Mouse (Mus musculus) embryonic facial prominence, embryonic 10.5 days (tissue): Measurements from ENCODE around the gene Syn1. TPM values are rescaled to one million over a fixed set of nuclear protein-coding genes. Genes with fewer than 3 reads are reported as not detected.

Experiments
- DNase-seq: peaks from one replicate; pipeline ENCODE4 v3.0.0-alpha.2; 2017; ENCODE audit warnings: low spot score
- H3K27ac ChIP-seq: fragments of 300-500 bp; sonication (generic); replicated peaks from 2 replicates; pipeline ENCODE4 v1.5.1; 2016; ENCODE audit warnings: mild to moderate bottlenecking
- H3K27me3 ChIP-seq: fragments of 300-500 bp; sonication (generic); replicated peaks from 2 replicates; pipeline ENCODE4 v1.6.1; 2016; ENCODE audit warnings: low read depth, mild to moderate bottlenecking; ENCODE audit not compliant: poor library complexity, severe bottlenecking
- H3K36me3 ChIP-seq: fragments of 300-500 bp; sonication (generic); replicated peaks from 2 replicates; pipeline ENCODE4 v1.6.1; 2016; ENCODE audit warnings: mild to moderate bottlenecking, moderate library complexity
- H3K4me1 ChIP-seq: fragments of 300-500 bp; sonication (generic); 2 replicates; pipeline ENCODE4 v1.6.1; 2016
- H3K4me3 ChIP-seq: fragments of 300-500 bp; sonication (generic); 2 replicates; pipeline ENCODE4 v1.5.1; 2016; ENCODE audit warnings: mild to moderate bottlenecking, moderate library complexity
- H3K9me3 ChIP-seq: fragments of 300-500 bp; sonication (generic); 2 replicates; pipeline ENCODE4 v1.6.1; 2016; ENCODE audit warnings: mild to moderate bottlenecking
- WGBS: fragments of 180-500 bp; shearing (Covaris S2); methylation state at CpG from one replicate; pipeline ENCODE4 v1.1.7; 2016; 5-methylcytosine and 5-hydroxymethylcytosine counted together
- polyA plus RNA-seq: library from polyadenylated mRNA; unstranded; fragments of >200 nt; fragmentation: Nextera tagmentation; extraction: Ambion mirVana; gene quantifications from 2 replicates; pipeline ENCODE4 v1.2.1, GENCODE M21; 2016

The Syn1 gene
- polyA plus RNA-seq, result 2.2 and 2.3 TPM in 2 replicates

DNA sequence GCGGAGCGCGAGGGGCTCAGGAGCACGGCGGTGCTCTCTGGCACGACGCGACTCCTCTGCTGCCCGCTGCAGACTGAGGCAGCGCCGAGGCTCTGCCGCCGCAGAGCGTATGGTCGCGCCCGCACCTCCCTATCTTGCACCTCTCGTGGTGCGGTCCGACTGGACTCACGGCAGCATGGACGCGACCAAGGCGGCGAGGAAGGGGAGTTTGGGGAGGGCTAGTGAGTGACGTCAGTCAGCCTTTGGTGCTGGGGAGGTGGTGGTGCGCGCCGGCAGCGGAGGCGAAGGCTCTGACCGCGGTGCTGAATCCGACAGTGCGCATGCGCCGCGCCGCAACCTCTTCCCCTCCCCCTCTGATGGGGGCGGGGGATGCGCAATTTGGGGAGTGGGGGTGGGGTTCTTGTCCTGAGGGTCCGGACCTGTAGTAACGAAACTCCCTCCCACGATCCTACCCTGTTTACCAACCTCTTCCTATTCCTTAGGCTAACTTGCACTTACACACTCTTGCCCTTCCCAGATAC, at the start of gene Syn1:
Syn1 (minus strand) TSS at position 161 of the 521 bp plus-strand sequence.
- no peak within 1 kb of the TSS for H3K27ac ChIP-seq
- WGBS, result 15% methylated on average over 44 of the region's 44 CpGs
- peak; percentile 87 for DNase-seq

DNA sequence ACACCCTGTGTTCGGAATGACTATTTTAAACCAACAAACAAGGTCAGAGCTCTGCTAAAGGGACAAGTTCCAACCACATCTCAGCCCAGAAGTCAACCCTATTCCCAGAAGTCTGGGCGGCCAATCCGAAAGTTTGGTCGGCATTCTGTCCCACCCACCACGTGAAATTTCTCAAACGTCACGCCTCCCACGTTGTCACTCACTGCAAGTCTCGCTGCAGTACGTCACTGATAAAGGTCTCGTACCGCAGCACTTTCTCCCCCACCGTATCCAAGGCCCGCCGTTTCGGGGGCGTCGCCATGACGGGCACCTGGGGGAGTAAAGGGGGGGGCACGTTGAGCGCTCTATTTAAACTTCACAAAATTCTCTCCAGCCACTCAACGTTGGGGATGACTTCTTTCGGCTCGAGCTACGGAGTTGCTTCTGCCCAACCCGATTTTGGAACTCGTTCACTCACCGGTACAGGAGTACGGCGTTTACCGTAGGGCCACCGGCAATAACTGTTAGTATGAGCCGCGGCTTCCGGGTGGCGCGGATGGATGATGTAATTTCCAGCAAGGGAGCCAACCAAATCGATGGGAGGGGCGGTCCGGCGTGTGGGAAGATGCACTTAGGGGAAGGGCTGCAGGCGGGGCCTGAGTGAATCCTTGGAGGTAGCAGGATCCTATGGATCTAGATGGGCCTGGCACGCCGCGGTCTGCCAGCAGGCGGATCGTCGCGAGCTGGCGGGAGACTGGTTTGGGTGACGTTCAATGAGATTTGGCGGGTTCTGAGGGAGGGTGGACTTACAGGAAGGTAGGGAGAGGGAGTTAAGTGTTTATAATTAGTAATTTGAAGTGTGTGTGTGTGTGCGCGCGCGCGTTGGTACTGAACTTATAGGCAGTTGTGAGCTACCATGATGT, 40.9 kb upstream of the Syn1 start, which contains the start of gene Uxt:
Uxt (minus strand) TSS at position 541 of the 902 bp plus-strand sequence.
- H3K27ac ChIP-seq, result peak within 1 kb of the TSS; percentile 66
- no peaks in the 10 kb centered on the region for H3K4me1 ChIP-seq
- 23% methylated on average over 57 of the region's 57 CpGs for WGBS
- no peaks in the 10 kb centered on the region for H3K9me3 ChIP-seq
- DNase-seq, result peak; percentile 92
- peak within 1 kb of the TSS; percentile 63 for H3K4me3 ChIP-seq
- H3K36me3 ChIP-seq, result peaks cover 11% of the 10 kb centered on the region
- no peaks in the 10 kb centered on the region for H3K27me3 ChIP-seq

More for the DNA sequence above, at the start of gene Syn1:
- Histone ChIP-seq H3K4me1 (peaks cover 4% of the 10 kb centered on the region), H3K4me3 (peak within 1 kb of the TSS; percentile 57), H3K9me3 (no peaks in the 10 kb centered on the region), H3K36me3 (no peaks in the 10 kb centered on the region), H3K27me3 (peaks cover 25% of the 10 kb centered on the region)

DNA sequence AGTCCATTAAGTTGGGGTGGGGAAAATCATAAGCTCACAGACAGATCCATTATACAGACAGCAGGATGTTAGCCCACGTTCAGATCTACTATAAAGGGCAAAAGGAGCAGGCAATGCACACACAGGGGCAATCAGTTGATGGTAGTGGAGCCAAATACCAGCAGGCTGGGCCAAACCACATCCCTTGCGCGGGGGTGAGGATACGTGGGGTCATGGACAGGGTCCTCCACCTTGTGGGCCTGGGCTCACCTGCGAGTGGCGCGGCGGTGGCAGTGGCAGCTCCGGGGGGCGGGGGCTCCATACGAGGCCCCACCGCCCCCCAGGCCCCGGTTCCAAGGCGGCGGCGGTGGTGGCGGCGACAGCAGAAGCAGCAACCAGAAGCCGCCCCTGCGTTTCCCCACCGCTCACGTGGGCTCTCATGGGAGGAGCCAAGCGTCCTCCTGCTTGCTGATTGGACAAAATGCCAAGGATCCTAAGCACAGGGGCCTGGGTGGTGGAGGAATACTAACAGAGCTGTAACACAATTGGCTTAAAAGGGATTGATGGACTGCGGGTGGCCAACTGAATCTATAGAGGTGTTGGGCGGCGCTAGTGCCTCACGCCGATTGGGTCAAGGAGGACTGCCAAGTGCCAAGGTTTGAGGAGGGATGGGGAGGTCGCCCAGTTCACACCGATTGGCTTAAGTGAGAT, 29.5 kb upstream of the Syn1 start, which contains the start of gene Elk1:
Elk1 (minus strand) TSS at position 418 of the 690 bp plus-strand sequence.
- H3K4me3 ChIP-seq, result peak within 1 kb of the TSS; percentile 71
- peak within 1 kb of the TSS; percentile 86 for H3K27ac ChIP-seq
- H3K36me3 ChIP-seq, result no peaks in the 10 kb centered on the region
- 11% methylated on average over 30 of the region's 30 CpGs for WGBS
- peaks cover 3% of the 10 kb centered on the region; the same call in 1 of the 2 replicates for H3K9me3 ChIP-seq
- no peaks in the 10 kb centered on the region for H3K27me3 ChIP-seq
- peak; percentile 88 for DNase-seq
- H3K4me1 ChIP-seq, result peaks cover 3% of the 10 kb centered on the region; the same call in 1 of the 2 replicates

DNA sequence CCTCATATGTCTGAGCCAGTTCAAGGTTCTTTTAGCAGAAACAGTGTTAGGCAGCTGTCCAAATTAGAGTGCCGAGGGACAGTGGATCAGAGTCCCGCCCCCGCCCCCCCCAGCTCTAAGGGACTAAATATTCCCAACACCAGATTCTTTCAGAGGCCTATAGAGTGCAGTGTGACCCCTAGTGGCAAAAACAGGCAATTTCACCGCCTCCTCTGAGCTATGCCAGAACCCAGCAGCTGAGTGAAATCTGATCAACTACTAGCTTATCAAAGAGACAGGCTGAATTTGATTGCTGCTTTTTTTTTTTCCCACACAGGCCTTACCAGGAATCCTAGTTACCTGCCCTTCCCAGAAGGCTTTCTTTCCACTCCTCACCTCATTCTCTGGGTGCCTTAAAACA, 25.3 kb upstream of the Syn1 start:
- H3K4me3 ChIP-seq, result no peak overlapping the region
- peak; percentile 34 for DNase-seq
- 17% methylated on average over 4 of the region's 4 CpGs for WGBS
- H3K4me1 ChIP-seq, result peaks cover 3% of the 10 kb centered on the region; the same call in 1 of the 2 replicates
- H3K9me3 ChIP-seq, result peaks cover 3% of the 10 kb centered on the region; the same call in 1 of the 2 replicates
- no peak overlapping the region for H3K27ac ChIP-seq
- H3K36me3 ChIP-seq, result peaks cover 8% of the 10 kb centered on the region
- H3K27me3 ChIP-seq, result no peaks in the 10 kb centered on the region

DNA sequence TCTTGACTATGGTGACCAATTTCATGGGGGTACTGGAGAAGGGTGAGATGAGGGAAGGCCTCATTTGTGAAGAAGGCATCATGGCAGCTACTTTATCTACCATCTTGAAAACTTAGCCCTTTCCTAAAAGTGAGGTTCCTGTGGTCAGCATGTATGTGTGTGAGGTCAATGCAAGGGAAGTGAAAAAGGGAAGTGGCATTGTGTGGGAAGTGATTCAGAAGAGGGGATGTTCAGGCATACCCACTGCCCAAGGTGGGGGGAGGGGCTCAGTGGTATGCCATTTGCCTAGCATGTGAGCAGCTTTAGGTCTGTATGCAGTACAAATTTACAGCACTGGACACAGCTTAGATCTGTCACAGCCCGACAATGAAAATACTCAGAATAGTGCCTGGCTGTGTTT, 11.2 kb upstream of the Syn1 start:
- 84% methylated on average over 1 of the region's 1 CpGs for WGBS
- Histone ChIP-seq H3K4me1 (no peaks in the 10 kb centered on the region), H3K27ac (no peak overlapping the region), H3K36me3 (peaks cover 56% of the 10 kb centered on the region), H3K4me3 (no peak overlapping the region), H3K27me3 (no peaks in the 10 kb centered on the region), H3K9me3 (no peaks in the 10 kb centered on the region)
- no peak for DNase-seq

DNA sequence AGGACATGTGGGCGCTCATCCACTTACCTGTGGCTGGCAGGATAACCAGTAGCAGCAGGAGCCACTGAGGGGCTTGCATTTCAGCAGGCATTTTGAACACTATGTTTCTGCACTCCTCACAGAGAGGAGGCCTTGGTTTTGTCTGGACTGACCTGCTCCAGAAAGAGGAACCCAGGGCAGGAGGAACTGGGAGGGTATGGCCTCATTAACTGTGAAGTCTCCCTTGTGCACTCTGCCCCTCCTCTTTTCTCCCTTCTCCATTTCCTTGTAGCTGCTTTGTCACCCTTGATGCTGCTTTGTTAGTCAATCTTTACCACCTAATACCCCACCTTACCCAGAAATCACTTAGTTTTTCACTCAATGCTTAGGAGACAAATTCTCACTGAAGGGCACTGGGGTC, 10.6 kb upstream of the Syn1 start, which contains the start of gene Cfp:
Cfp (minus strand) TSS at position 192 of the 400 bp plus-strand sequence.
- Histone ChIP-seq H3K27me3 (no peaks in the 10 kb centered on the region), H3K9me3 (no peaks in the 10 kb centered on the region), H3K36me3 (peaks cover 55% of the 10 kb centered on the region), H3K4me3 (no peak within 1 kb of the TSS), H3K4me1 (no peaks in the 10 kb centered on the region), H3K27ac (no peak within 1 kb of the TSS)
- no peak for DNase-seq
- 96% methylated on average over 1 of the region's 1 CpGs for WGBS

DNA sequence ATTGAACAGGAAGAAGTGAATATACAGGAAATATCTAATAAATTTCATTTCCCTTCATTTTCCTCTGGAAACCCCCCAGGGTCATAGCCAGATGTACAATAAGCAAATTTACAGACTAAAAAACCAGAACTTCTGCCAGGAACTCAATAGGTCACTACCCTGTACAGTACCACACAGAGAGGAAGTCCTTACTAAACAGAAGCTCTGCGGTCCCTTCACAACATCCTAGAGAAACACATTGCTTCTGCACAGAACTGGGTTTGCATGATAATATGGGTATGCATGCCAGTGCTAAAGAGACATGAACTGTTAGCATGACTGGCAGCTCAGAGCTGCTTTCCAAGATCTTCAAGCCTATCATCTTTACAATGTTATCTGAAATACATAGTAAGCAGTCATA, 9.1 kb upstream of the Syn1 start:
- H3K27ac ChIP-seq, result no peak overlapping the region
- no peaks in the 10 kb centered on the region for H3K4me1 ChIP-seq
- no peak for DNase-seq
- peaks cover 40% of the 10 kb centered on the region for H3K36me3 ChIP-seq
- H3K4me3 ChIP-seq, result no peak overlapping the region
- no peaks in the 10 kb centered on the region for H3K27me3 ChIP-seq
- 100% methylated on average over 1 of the region's 1 CpGs for whole genome bisulfite sequencing
- H3K9me3 ChIP-seq, result no peaks in the 10 kb centered on the region

DNA sequence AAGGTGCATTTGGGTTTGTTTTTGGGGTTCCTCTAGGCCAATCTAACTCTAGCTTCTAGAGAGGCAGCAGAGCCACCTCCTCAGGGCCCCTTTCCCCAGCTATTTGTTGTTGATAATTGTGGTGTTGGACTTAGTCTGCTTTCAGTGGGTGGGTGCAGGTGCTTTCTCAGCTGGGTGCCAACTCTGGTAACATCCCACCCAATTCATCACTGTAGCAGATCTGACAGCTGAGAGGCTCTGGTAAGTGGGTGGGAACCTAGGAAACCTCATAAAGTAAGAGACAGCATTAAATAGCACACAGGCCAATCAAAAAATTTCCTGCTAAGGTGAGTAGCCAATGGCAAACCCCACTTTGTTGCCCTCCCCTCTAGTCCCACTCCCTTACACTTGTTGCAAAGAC, 4.2 kb upstream of the Syn1 start:
- no peak for DNase-seq
- peaks cover 4% of the 10 kb centered on the region for H3K4me1 ChIP-seq
- H3K27me3 ChIP-seq, result peaks cover 7% of the 10 kb centered on the region
- no peaks in the 10 kb centered on the region for H3K9me3 ChIP-seq
- H3K36me3 ChIP-seq, result peaks cover 22% of the 10 kb centered on the region
- no peak overlapping the region for H3K4me3 ChIP-seq
- H3K27ac ChIP-seq, result no peak overlapping the region

DNA sequence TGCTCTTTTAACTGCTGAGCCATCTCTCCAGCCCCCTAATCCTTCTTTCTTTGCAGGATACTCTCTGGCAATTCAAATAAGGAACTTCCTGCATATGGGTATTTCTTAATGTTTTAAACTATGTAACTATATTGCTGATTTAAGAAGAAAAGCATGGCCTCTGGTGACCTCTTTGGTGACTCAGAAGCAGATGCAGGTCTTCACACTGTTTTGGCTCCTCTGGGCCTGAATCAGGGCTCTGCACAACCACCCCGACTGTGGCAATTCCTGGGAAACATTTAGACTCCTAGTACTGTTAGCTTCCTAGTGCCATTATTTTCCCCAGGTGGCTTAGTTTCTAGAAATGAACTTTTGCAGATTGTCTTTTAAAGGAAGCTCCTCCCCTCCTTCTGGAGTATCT, 2.7 kb upstream of the Syn1 start:
- H3K4me3 ChIP-seq, result no peak overlapping the region
- H3K27me3 ChIP-seq, result peaks cover 22% of the 10 kb centered on the region
- H3K36me3 ChIP-seq, result peaks cover 21% of the 10 kb centered on the region
- H3K9me3 ChIP-seq, result no peaks in the 10 kb centered on the region
- H3K4me1 ChIP-seq, result peaks cover 4% of the 10 kb centered on the region
- no peak overlapping the region for H3K27ac ChIP-seq
- no peak for DNase-seq
- WGBS, result 69% methylated on average over 1 of the region's 1 CpGs

DNA sequence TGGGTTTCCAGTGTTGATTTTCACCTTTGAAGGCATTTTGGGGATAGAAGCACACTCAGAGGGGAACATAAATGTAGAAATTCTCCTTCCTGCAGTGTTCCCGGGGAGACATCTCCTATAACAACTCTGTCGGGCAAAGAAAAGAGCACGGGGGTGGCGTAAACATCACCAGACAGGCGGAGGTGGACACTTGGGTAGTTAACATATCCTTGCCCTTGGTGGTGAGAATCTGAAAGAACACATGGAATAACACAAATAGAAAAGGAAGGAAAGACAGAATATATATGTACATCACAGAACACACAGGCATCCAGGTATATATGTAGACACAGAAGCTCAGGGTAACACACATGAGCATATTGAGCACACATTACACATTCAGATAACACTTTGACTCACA, 562 bp upstream of the Syn1 start:
- peaks cover 4% of the 10 kb centered on the region for H3K4me1 ChIP-seq
- no peaks in the 10 kb centered on the region for H3K9me3 ChIP-seq
- WGBS, result 49% methylated on average over 5 of the region's 5 CpGs
- no peak for DNase-seq
- no peaks in the 10 kb centered on the region for H3K36me3 ChIP-seq
- peak overlapping the region; percentile 57 for H3K4me3 ChIP-seq
- H3K27ac ChIP-seq, result no peak overlapping the region
- H3K27me3 ChIP-seq, result peaks cover 25% of the 10 kb centered on the region

DNA sequence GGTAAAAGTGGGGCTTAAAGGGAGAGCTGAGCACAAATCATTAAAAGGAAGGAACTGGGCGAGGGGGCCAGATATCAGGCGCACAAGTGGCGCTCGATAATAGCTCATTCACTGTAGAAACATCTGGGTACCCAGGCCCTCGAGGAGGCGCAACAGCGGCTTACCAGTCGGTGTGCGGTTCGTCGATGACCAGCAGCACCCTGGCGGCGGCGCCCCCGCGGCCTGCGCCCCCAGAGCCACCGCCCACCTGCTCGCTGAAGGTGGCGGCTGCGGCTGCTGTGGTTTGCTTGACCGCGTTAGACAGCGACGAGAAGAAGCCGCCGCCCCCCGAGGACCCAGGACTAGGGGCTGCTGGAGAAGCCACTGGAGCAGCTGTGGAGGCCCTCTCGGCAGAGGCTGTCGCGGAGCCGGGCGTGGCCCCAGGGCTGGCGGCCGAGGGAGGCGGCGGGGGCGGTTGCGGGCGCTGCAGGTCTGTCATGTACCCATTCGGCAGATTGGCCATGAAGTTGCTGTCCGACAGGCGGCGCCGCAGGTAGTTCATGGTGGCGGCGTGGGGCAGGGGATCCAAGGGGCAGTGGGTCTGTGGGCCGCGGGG, 458 bp downstream of the Syn1 start:
- no peak overlapping the region for H3K27ac ChIP-seq
- 16% methylated on average over 49 of the region's 49 CpGs for WGBS
- no peak for DNase-seq
- H3K27me3 ChIP-seq, result peaks cover 25% of the 10 kb centered on the region
- H3K4me1 ChIP-seq, result peaks cover 4% of the 10 kb centered on the region
- H3K4me3 ChIP-seq, result peak overlapping the region; percentile 57
- H3K36me3 ChIP-seq, result no peaks in the 10 kb centered on the region
- H3K9me3 ChIP-seq, result no peaks in the 10 kb centered on the region

DNA sequence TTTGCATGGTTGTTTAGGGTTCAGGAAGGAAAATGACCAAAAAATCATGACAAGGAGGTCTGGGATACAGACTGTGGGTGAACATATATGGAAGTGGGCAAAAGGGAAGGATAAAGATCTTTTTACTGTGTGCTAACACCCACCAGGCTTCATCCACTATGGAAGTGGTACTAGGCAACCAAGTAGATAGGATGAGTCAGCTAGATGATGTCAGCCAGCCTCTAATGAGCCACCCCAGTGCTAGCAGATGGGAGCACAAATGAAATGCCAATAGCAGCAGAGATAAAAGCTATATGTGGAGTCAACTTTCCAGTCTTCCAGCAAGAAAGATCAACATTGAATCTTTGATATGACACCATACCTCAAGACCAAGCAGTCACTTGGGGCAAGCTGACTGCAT, 5.7 kb downstream of the Syn1 start:
- no peak for DNase-seq
- Histone ChIP-seq H3K4me1 (no peaks in the 10 kb centered on the region), H3K27me3 (peaks cover 19% of the 10 kb centered on the region), H3K27ac (no peak overlapping the region), H3K9me3 (no peaks in the 10 kb centered on the region), H3K4me3 (no peak overlapping the region), H3K36me3 (no peaks in the 10 kb centered on the region)
